8 mouse cellular contexts compared by ENCODE assay signal in the genomic region with DNA sequence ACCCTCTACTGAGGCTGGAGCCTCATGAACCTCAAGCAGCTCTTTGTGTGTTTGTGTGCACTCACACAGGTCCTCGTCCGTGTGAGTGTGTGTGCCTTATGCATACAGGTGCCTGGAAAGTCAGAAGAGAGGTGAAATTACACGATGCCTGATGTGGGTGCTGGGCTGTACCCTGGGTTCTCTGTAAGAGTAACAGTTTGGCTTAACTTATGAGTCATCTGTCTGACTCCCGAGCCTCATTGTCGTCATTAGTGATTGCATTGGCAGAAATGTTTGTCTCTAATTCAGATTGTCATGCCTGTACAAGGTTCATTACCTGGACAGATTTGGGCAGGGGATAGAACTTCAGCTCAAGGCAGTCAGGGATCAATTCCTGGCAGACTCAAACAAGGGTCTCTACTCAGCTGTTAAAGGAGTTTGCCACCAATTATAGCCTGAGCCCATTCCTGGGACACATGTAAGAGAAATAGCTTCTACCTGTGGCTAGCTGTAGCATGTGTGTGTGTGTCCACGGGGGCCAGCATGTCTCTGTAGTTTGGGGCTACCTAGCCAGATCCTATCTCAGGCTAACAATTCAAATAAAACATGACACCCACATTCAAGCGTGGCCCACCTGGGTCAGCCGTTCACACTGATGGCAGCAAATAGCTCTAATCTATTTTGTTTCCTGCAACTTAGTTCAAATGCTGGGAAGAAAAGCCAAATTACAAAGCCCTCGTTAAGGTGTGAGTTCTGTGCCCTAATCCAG. TPM values are rescaled to one million over a fixed set of nuclear protein-coding genes. Genes with fewer than 3 reads are reported as not detected.
A peak's percentile ranks its signal among the peaks of the same experiment; 100 is the strongest.
DNase-seq lines count a peak whose midpoint lies in the region; ATAC-seq and TF ChIP-seq lines count a peak whose summit lies in the region.

No protein-coding gene starts in this region.

- 25% methylated on average over 9 of the region's 9 CpGs for WGBS in kidney, embryonic 16.5 days
- WGBS in midbrain, embryonic 16.5 days: 44% methylated on average over 9 of the region's 9 CpGs

- H3K4me2 ChIP-seq in CH12.LX (ENCODE audit: insufficient read depth, low read depth, poor library complexity, severe bottlenecking): peak overlapping the region; percentile 77
- peak overlapping the region; percentile 75 for H3K4me2 ChIP-seq in kidney, embryonic 16.5 days (replicated peaks; ENCODE audit: low read depth, low read length)
- H3K4me2 ChIP-seq in midbrain, embryonic 16.5 days (ENCODE audit: low read length): peak overlapping the region; percentile 85

- peak overlapping the region; percentile 72 to 95 (median 75) for H3K4me3 ChIP-seq in CH12.LX (replicated peaks in 1 of 3; ENCODE audit: low read depth in 2 of 3, low read length in 2 of 3, poor library complexity in 1 of 3)
- H3K4me3 ChIP-seq in kidney, embryonic 16.5 days (ENCODE audit: low read length): peak overlapping the region; percentile 81
- H3K4me3 ChIP-seq in midbrain, embryonic 16.5 days (ENCODE audit: low read depth, low read length): peak overlapping the region; percentile 100

- no peak for TF ChIP-seq POLR2A in CH12.LX (IDR thresholded peaks at IDR 0.05; ENCODE audit: low read depth, low read length)

- H3K36me3 ChIP-seq in CH12.LX (replicated peaks in 1 of 2; ENCODE audit: control insufficient read depth in 1 of 2, insufficient read depth in 1 of 2, low read length in 1 of 2): peaks cover 9 to 25% of the 10 kb centered on the region in 2 experiments
- peaks cover 10% of the 10 kb centered on the region for H3K36me3 ChIP-seq in kidney, embryonic 16.5 days (ENCODE audit: insufficient read depth, low read length)
- no peaks in the 10 kb centered on the region for H3K36me3 ChIP-seq in midbrain, embryonic 16.5 days (ENCODE audit: control insufficient read depth, insufficient read depth, low read length)

- ATAC-seq in erythroid progenitor cell, adult 5-6 weeks (replicated peaks; ENCODE audit: low FRiP score, poor library complexity, severe bottlenecking): 0 out of 2 replicates have a peak, but pooled peaks have one; percentile 2
- ATAC-seq in kidney, embryonic 16.5 days (ENCODE audit: low FRiP score, low TSS enrichment): no peak
- ATAC-seq in midbrain, embryonic 16.5 days: peak; percentile 8

- peaks cover 37% of the 10 kb centered on the region for H3K79me2 ChIP-seq in CH12.LX (replicated peaks; ENCODE audit: control insufficient read depth, extremely low read depth, insufficient read depth, poor library complexity, severe bottlenecking)

- no peaks in the 10 kb centered on the region for H3K27me3 ChIP-seq in CH12.LX (replicated peaks)
- no peaks in the 10 kb centered on the region for H3K27me3 ChIP-seq in kidney, embryonic 16.5 days (ENCODE audit: insufficient read depth, low read length)
- H3K27me3 ChIP-seq in midbrain, embryonic 16.5 days (ENCODE audit: control insufficient read depth, insufficient read depth, low read depth, low read length): no peaks in the 10 kb centered on the region

- H3K9me3 ChIP-seq in CH12.LX (replicated peaks; ENCODE audit: low read length): no peaks in the 10 kb centered on the region
- H3K9me3 ChIP-seq in kidney, embryonic 16.5 days (ENCODE audit: low read length): no peaks in the 10 kb centered on the region
- no peaks in the 10 kb centered on the region for H3K9me3 ChIP-seq in midbrain, embryonic 16.5 days (replicated peaks; ENCODE audit: control insufficient read depth, low read length, poor library complexity, severe bottlenecking)

- DNase-seq in cerebellum, adult 9-11 months: peak; percentile 56
- DNase-seq in cerebellum, adult 18-20 months: no peak
- DNase-seq in CH12.LX (ENCODE audit: extremely low read depth): no peak
- no peak for DNase-seq in urinary bladder, adult 2 months (ENCODE audit: low spot score)
- no peak for DNase-seq in left cerebral cortex, adult 11 months (ENCODE audit: low spot score)

- peak overlapping the region; percentile 98 for H3K27ac ChIP-seq in CH12.LX (ENCODE audit: insufficient read depth, low read depth)
- peak overlapping the region; percentile 99 for H3K27ac ChIP-seq in kidney, embryonic 16.5 days (ENCODE audit: low read length)
- peak overlapping the region; percentile 96 for H3K27ac ChIP-seq in midbrain, embryonic 16.5 days (ENCODE audit: low read length)

- peak overlapping the region; percentile 93 for H3K9ac ChIP-seq in CH12.LX (ENCODE audit: insufficient read depth, low read depth)
- H3K9ac ChIP-seq in kidney, embryonic 16.5 days (replicated peaks; ENCODE audit: low read length): peak overlapping the region; percentile 87
- peak overlapping the region; percentile 84 for H3K9ac ChIP-seq in midbrain, embryonic 16.5 days (ENCODE audit: low read depth, low read length)

- no peak for TF ChIP-seq EP300 in CH12.LX (IDR thresholded peaks at IDR 0.05; ENCODE audit: low read length)

- dilution Hi-C loops in CH12.LX (cut with MboI; ENCODE audit: extremely low pct_ligation_motif_present, extremely low pct_unique_long_range_greater_than_20kb, low sequenced_read_pairs): no loop called here

- no peak for TF ChIP-seq RAD21 in CH12.LX (IDR thresholded peaks at IDR 0.05; ENCODE audit: low read depth, low read length)

- in situ Hi-C loops in CH12.LX (cut with MboI; ENCODE audit: low pct_ligation_motif_present, low pct_unique_long_range_greater_than_20kb, low sequenced_read_pairs): loop anchor here (25.0 kb wide), 1 partner anchor 240 kb away; a partner anchor contains a TSS

- TF ChIP-seq CTCF in CH12.LX (conservative IDR thresholded peaks at IDR 0.05 in 1 of 2, IDR thresholded peaks at IDR 0.05 in 1 of 2; ENCODE audit: low read depth in 2 of 2, low read length in 2 of 2): no peak

- H3K4me1 ChIP-seq in CH12.LX (ENCODE audit: control insufficient read depth in 1 of 2, insufficient read depth in 2 of 2): peaks cover 29 to 74% of the 10 kb centered on the region in 2 experiments
- H3K4me1 ChIP-seq in kidney, embryonic 16.5 days (ENCODE audit: insufficient read depth, low read length): peaks cover 66% of the 10 kb centered on the region
- H3K4me1 ChIP-seq in midbrain, embryonic 16.5 days (ENCODE audit: control insufficient read depth, insufficient read depth, low read length): peaks cover 44% of the 10 kb centered on the region

TF ChIP-seq in CH12.LX, 34 proteins besides CTCF, POLR2A, EP300 and RAD21 (continues in another document):
- TF ChIP-seq JUND (conservative IDR thresholded peaks at IDR 0.05; ENCODE audit: low read depth, low read length): no peak
- TF ChIP-seq MXI1 (IDR thresholded peaks at IDR 0.05; ENCODE audit: low read depth, low read length): peak; percentile 19; the same call in 1 of the 2 replicates
- no peak for TF ChIP-seq PAX5 (IDR thresholded peaks at IDR 0.05; ENCODE audit: low read length)

RNA-seq across cellular contexts. Expression of a gene that starts 0.6 kb away (rescaled TPM):
- total RNA-seq in CH12.LX (2012; rRNA removed): 91.5 and 110 TPM in 2 replicates
- 121 and 138 TPM in 2 replicates for total RNA-seq in CH12.LX (2014; rRNA removed)
- 175 and 199 TPM in 2 replicates for polyA plus RNA-seq in CH12.LX (2012; ENCODE audit: insufficient read length, low read depth)
- 78.2 and 83.0 TPM in 2 replicates for total RNA-seq in erythroid progenitor cell, adult 5-6 weeks (2015; ENCODE audit: low replicate concordance)
- 49.4 and 67.6 TPM in 2 replicates for total RNA-seq in erythroid progenitor cell, adult 5-6 weeks (2017; ENCODE audit: low replicate concordance)
- polyA plus RNA-seq in kidney, embryonic 16.5 days (2015; fragmentation: Nextera tagmentation; extraction: Ambion mirVana): 71.1 and 108 TPM in 2 replicates
- polyA plus RNA-seq in midbrain, embryonic 16.5 days (2015; fragmentation: Nextera tagmentation; extraction: Ambion mirVana): 43.7 and 49.1 TPM in 2 replicates
- 129 and 137 TPM in 2 replicates for polyA plus RNA-seq in urinary bladder, adult 2 months (2012; rRNA removed)

RNA-seq across cellular contexts. Expression of a gene that starts 20.4 kb away (rescaled TPM):
- 19.3 and 26.2 TPM in 2 replicates for total RNA-seq in CH12.LX (2012; rRNA removed)
- 10.0 and 11.1 TPM in 2 replicates for total RNA-seq in CH12.LX (2014; rRNA removed)
- 18.8 and 19.4 TPM in 2 replicates for polyA plus RNA-seq in CH12.LX (2012; ENCODE audit: insufficient read length, low read depth)
- total RNA-seq in erythroid progenitor cell, adult 5-6 weeks (2015; ENCODE audit: low replicate concordance): 2.9 and 3.8 TPM in 2 replicates
- 9.2 and 25.3 TPM in 2 replicates for total RNA-seq in erythroid progenitor cell, adult 5-6 weeks (2017; ENCODE audit: low replicate concordance)
- 21.0 and 74.8 TPM in 2 replicates for polyA plus RNA-seq in kidney, embryonic 16.5 days (2015; fragmentation: Nextera tagmentation; extraction: Ambion mirVana)
- polyA plus RNA-seq in midbrain, embryonic 16.5 days (2015; fragmentation: Nextera tagmentation; extraction: Ambion mirVana): 71.8 and 73.5 TPM in 2 replicates
- polyA plus RNA-seq in urinary bladder, adult 2 months (2012; rRNA removed): 36.5 and 48.5 TPM in 2 replicates

RNA-seq across cellular contexts. Expression of a gene that starts 24.5 kb away (rescaled TPM):
- total RNA-seq in CH12.LX (2012; rRNA removed): 56.9 and 71.7 TPM in 2 replicates
- total RNA-seq in CH12.LX (2014; rRNA removed): 65.2 and 71.4 TPM in 2 replicates
- polyA plus RNA-seq in CH12.LX (2012; ENCODE audit: insufficient read length, low read depth): 75.0 and 84.2 TPM in 2 replicates
- total RNA-seq in erythroid progenitor cell, adult 5-6 weeks (2015; ENCODE audit: low replicate concordance): 19.5 and 32.3 TPM in 2 replicates
- 9.0 and 25.7 TPM in 2 replicates for total RNA-seq in erythroid progenitor cell, adult 5-6 weeks (2017; ENCODE audit: low replicate concordance)
- polyA plus RNA-seq in kidney, embryonic 16.5 days (2015; fragmentation: Nextera tagmentation; extraction: Ambion mirVana): 43.1 and 43.2 TPM in 2 replicates
- 61.4 and 64.3 TPM in 2 replicates for polyA plus RNA-seq in midbrain, embryonic 16.5 days (2015; fragmentation: Nextera tagmentation; extraction: Ambion mirVana)
- 24.5 and 29.1 TPM in 2 replicates for polyA plus RNA-seq in urinary bladder, adult 2 months (2012; rRNA removed)

RNA-seq across cellular contexts. Expression of a gene that starts 24.7 kb away (rescaled TPM):
- total RNA-seq in CH12.LX (2012; rRNA removed) (8.1 and 9.6 TPM in 2 replicates), CH12.LX (2014; rRNA removed) (2.7 and 4.3 TPM in 2 replicates)
- polyA plus RNA-seq in CH12.LX (2012; ENCODE audit: insufficient read length, low read depth): 5.9 TPM in 2 replicates
- 21.4 and 36.4 TPM in 2 replicates for total RNA-seq in erythroid progenitor cell, adult 5-6 weeks (2015; ENCODE audit: low replicate concordance)
- total RNA-seq in erythroid progenitor cell, adult 5-6 weeks (2017; ENCODE audit: low replicate concordance): 3.3 and 3.8 TPM in 2 replicates
- 23.3 and 23.8 TPM in 2 replicates for polyA plus RNA-seq in kidney, embryonic 16.5 days (2015; fragmentation: Nextera tagmentation; extraction: Ambion mirVana)
- 44.9 and 49.5 TPM in 2 replicates for polyA plus RNA-seq in midbrain, embryonic 16.5 days (2015; fragmentation: Nextera tagmentation; extraction: Ambion mirVana)
- 68.7 and 88.2 TPM in 2 replicates for polyA plus RNA-seq in urinary bladder, adult 2 months (2012; rRNA removed)

RNA-seq across cellular contexts. Expression of a gene that starts 54.7 kb away (rescaled TPM):
- 44.1 and 50.3 TPM in 2 replicates for total RNA-seq in CH12.LX (2012; rRNA removed)
- total RNA-seq in CH12.LX (2014; rRNA removed): 44.3 and 50.1 TPM in 2 replicates
- polyA plus RNA-seq in CH12.LX (2012; ENCODE audit: insufficient read length, low read depth): 55.9 and 59.0 TPM in 2 replicates
- 31.4 and 58.0 TPM in 2 replicates for total RNA-seq in erythroid progenitor cell, adult 5-6 weeks (2015; ENCODE audit: low replicate concordance)
- total RNA-seq in erythroid progenitor cell, adult 5-6 weeks (2017; ENCODE audit: low replicate concordance): 50.1 and 62.4 TPM in 2 replicates
- 30.8 and 93.6 TPM in 2 replicates for polyA plus RNA-seq in kidney, embryonic 16.5 days (2015; fragmentation: Nextera tagmentation; extraction: Ambion mirVana)
- polyA plus RNA-seq in midbrain, embryonic 16.5 days (2015; fragmentation: Nextera tagmentation; extraction: Ambion mirVana): 79.9 and 96.8 TPM in 2 replicates
- 153 and 158 TPM in 2 replicates for polyA plus RNA-seq in urinary bladder, adult 2 months (2012; rRNA removed)
